Mouse (Mus musculus) v-Abl transformed pro-B cells (cell line): Measurements from ENCODE around the gene Olfr417.

ENCODE experiments used
- in situ Hi-C, 2 experiments: fragments of 400-800 bp; cut with MboI; formaldehyde crosslinking; loops; one replicate each; pipeline ENCODE4 v1.15.1; 2025; ENCODE audit not compliant: unreplicated experiment in 2 of 2

Gene Olfr417

DNA sequence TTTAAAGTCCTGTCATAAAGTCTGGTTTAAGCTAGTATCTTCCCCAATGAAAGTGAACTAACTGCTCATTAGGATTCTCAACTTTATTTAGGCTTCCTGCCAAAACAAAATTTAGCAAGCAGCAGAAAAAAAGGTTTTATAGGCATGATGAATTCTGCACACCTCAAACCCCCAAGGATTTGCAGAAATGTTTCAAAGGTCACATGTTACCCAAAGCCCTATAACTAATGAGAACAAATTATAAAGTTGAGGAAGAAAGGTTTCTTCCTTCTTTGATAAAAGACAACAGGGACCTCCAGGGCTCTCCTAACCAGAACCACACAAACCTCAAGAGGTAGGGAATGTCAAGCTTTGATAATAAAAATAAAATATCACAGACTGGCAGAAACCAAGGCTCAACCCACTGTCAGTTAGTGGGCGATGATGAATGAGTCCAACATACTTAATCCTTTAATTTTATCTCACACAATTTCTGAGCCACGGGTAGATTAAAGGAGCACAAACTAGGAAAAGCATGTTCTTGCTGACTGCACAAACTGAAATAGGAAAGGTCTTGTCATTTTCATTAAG lies at the start of gene Olfr417:
Gene Olfr417 (plus strand): TSS at position 241 of the 570 bp plus-strand sequence.
- in situ Hi-C loops = no loop called here

DNA sequence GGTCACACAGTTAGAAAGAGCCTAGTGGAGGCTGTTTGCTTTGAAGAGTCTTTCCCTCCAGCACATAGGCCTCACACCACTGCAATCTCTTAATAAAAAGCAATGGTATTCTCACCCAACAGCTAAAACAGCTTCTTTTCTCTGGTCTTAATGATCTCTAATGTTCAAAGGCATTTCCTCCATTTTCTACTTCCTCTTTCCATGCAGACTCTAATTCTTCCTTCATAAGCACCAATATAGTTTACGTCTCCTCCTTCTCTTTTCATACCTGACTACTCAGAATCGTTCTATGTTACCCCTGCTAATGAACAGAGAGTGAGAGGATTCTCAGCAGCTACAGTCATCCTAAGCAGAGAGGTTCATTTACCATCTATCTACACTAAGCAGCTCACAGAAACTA lies 47.6 kb upstream of the Olfr417 start:
- in situ Hi-C loops = no loop called here

DNA sequence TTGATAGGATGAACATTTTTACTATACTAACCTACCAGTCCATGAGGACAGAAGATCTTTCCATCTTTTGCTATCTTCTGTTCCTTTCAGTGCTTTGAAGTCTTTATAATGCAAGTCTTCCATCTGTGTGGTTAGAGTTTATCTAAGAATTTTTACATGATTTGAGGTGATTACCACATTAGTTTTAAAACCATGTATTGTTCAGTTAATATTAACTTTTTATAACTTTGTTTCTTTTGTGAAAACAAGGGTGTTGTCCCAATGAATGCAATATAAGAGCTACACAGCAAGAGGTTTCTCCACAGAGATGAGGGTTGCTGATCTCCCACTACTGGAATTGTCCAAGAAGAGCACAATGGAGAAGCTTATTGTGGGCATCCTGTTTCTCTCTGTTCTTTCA lies 34.7 kb upstream of the Olfr417 start, which contains the start of gene Mptx1:
Gene Mptx1 (plus strand): TSS at position 301 of the 400 bp plus-strand sequence.
- in situ Hi-C loops = loop anchor here (5.0 kb wide), 2 partner anchors 1053 to 1058 kb away; partner anchors contain the start of gene Mptx2 (in 1 of the 2)

DNA sequence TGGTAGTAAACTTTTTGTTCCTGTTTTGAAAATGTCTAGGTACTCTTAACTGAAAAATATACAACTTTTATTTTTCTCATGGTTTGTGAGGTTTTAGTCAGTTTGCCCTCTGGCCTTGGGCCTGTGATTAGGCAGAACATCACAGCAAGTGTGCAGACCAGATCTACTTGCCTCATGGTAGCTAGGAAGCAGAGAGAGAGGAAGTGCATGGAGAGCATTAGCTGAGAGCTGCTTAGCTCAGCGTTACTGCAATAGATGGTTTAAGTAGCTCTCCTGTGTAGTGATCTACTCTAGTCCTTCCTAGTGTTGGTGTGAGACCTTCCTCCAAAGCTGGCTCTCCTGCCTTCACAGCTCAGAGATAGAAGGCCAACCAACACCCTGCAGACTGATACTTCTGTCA lies 11.3 kb upstream of the Olfr417 start:
- in situ Hi-C loops = loop anchor here (5.0 kb wide), 1 partner anchor 1116 kb away; no protein-coding TSS in a partner anchor

DNA sequence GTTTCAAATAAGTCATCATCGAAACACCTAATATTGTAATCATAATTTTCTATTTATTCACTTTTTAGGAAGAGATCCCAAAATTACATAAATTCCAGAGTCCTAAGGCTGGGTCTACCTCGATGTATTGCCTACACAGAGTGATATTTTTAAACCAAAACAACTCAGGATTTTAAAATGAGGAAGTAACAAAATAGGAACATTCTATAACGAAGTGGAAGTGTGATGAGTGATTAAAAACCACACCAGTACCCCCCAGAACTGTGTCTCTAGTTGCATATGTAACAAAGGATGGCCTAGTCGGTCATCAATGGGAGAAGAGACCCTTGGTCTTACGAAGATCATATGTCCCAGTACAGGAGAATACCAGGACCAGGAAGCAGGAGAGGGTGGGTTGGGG lies 10.3 kb upstream of the Olfr417 start:
- in situ Hi-C loops = loop anchor here (5.0 kb wide), 1 partner anchor 1117 kb away; no protein-coding TSS in a partner anchor

DNA sequence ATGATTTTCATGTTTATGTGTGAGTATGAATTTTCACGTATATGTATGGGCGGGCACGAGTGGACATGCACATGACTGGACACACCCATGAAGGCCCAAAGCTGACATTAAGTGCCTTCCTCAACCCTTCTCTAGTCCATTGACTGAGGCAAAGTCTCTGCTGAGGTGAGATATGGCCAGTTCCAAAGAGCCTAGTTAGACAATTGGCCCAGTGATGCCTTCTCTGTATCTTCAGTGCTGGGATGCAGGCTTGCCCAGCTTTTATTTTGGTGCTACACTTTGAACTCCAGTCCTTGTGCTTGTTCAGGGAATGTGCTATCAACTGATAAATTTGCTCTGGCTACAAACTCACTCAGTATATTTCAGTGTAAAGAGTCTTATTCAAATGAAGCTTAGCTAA lies 8.9 kb downstream of the Olfr417 start:
- in situ Hi-C loops = no loop called here

DNA sequence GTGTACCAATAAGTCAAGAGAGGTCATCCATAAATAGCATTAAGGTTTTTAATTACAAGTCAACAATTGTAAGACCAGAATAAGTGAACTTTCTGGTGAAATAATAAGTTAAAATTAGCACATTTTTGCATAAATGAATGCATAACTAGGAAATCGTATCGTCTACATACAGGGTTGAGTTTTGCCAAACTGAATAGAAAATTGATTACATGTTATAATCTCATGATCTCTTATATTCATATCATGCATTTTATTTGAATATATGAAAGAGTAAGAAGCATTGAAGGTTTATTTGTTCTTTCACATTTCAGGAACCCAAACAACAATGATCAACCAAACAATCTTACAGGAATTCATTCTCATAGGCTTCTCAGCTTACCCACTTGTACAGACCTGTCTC lies 25.8 kb downstream of the Olfr417 start, which contains the start of gene Olfr248:
Gene Olfr248 (plus strand): TSS at position 301 of the 400 bp plus-strand sequence.
- in situ Hi-C loops = no loop called here

DNA sequence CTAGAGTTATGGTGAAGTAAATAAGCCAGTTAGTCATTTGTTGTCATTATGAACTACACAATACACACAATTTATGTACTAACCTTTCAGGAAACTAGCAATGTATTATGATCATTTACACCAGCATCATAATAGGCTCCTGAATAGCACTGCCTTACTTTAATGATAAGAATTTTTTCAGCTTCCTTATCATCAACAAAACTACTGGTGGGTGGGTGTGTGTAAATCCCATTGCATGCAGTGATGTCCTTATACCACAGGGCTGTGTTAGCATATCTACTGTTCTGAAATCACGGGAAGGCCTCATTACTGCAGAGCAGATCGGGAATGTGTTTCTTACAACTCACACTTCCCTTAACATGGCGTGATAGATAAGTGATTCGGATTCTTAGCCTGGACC lies 58.0 kb downstream of the Olfr417 start:
- in situ Hi-C loops = no loop called here

DNA sequence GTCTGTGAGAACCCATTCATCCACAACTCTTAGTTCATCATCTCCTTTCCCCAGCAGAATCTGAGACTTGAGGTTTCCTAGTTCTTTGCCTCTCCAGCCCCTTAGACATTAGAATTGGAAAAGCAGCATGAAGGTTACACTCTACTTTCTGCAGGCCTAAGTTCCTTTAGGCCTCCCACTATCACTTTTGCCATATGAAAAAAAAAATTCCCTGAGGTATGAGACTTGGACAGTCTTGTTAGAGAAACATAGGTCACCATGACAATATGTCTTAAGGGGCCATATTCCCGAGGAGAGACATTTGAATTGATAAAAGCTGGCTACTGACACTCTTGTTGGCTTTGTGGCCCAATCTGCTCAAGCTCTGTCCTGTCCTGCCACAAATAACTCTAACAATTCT lies 58.8 kb downstream of the Olfr417 start, which contains the start of gene Olfr414:
Gene Olfr414 (plus strand): TSS at position 301 of the 400 bp plus-strand sequence.
- in situ Hi-C loops = no loop called here
